25 mouse cellular contexts compared by ENCODE assay signal in the genomic region with DNA sequence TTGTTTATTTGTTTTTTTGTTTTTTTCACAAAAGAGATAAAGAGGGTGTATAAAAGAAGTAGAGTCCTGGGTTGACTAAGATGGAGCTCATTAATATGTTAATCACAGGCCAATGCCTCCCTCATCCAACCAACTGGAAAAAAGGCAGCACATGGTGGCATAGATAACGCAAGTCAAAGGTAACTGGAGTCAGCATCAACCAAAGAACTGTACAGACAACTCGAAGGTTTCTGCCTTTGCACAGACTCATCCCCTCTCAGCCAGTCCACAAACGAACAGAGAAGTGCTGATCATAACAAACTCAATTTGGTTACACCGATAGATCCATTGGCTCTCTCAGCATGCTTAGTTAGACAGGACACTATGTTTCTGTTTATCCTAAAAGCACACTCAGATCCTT. TPM values are rescaled to one million over a fixed set of nuclear protein-coding genes. Genes with fewer than 3 reads are reported as not detected.
DNase-seq lines count a peak whose midpoint lies in the region; ATAC-seq and TF ChIP-seq lines count a peak whose summit lies in the region.
"Had no signal": no experiment of that assay in that cellular context is flagged by ENCODE, and none has a peak within 500 bp of the region (broad histone marks: within the 10 kb centered on the region; RNA-seq: fewer than 3 reads in every experiment).

No protein-coding gene starts in this region.

- peak; percentile 56 for DNase-seq in heart, adult 11 months
- DNase-seq in heart, postnatal 36 days: no peak
- DNase-seq in heart, adult 18-20 months: no peak
- DNase-seq in midbrain, embryonic 11.5 days (ENCODE audit: low spot score, missing footprints): peak; percentile 84
- no peak for DNase-seq in MEL (ENCODE audit: low read depth, low spot score)
- DNase-seq in thymus, postnatal 4 days: no peak
- DNase-seq: adrenal gland, adult 2 months; adrenal gland, postnatal 10 days; adrenal gland, postnatal 25 days; cerebellum, adult 11 months; cerebellum, adult 18-20 months; cerebellum, adult 8-10 months; cerebellum, adult 9-11 months; cerebellum, postnatal 14 days; cerebellum, postnatal 36 days; embryo, embryonic 11 days had no signal

- TF ChIP-seq RAD21 in MEL (IDR thresholded peaks at IDR 0.05; ENCODE audit: low read depth, low read length): no peak

- no peak overlapping the region for H3K27ac ChIP-seq in heart, embryonic 15.5 days
- H3K27ac ChIP-seq in midbrain, embryonic 11.5 days (ENCODE audit: low read depth, low read length): no peak overlapping the region
- H3K27ac ChIP-seq in midbrain, embryonic 16.5 days (ENCODE audit: low read length): no peak overlapping the region
- H3K27ac ChIP-seq in MEL (ENCODE audit: control insufficient read depth, low read depth, low read length): no peak overlapping the region
- H3K27ac ChIP-seq: embryonic facial prominence, embryonic 13.5 days; embryonic facial prominence, embryonic 15.5 days; forebrain, embryonic 10.5 days; forebrain, embryonic 12.5 days had no signal

- ATAC-seq in heart, embryonic 15.5 days (replicated peaks; ENCODE audit: insufficient number of reproducible peaks, insufficient read depth, low FRiP score, low read depth): no peak
- no peak for ATAC-seq in midbrain, embryonic 11.5 days (ENCODE audit: low FRiP score)
- no peak for ATAC-seq in midbrain, embryonic 16.5 days
- ATAC-seq: forebrain, embryonic 14.5 days; forebrain, embryonic 16.5 days had no signal

- no peak for TF ChIP-seq EP300 in MEL (IDR thresholded peaks at IDR 0.05; ENCODE audit: low read depth in 1 of 2, low read length in 2 of 2)

- peaks cover 25% of the 10 kb centered on the region for H3K4me1 ChIP-seq in heart, embryonic 15.5 days (replicated peaks)
- H3K4me1 ChIP-seq in midbrain, embryonic 11.5 days (ENCODE audit: control insufficient read depth, insufficient read depth, low read length): no peaks in the 10 kb centered on the region; the same call in 1 of the 2 replicates
- H3K4me1 ChIP-seq in midbrain, embryonic 16.5 days (ENCODE audit: control insufficient read depth, insufficient read depth, low read length): no peaks in the 10 kb centered on the region
- H3K4me1 ChIP-seq in MEL (ENCODE audit: control insufficient read depth in 1 of 2, insufficient read depth in 2 of 2, low read length in 2 of 2): peaks cover 0 to 4% of the 10 kb centered on the region in 2 experiments; a peak in 3 of 4 replicates
- H3K4me1 ChIP-seq: embryonic facial prominence, embryonic 13.5 days; embryonic facial prominence, embryonic 15.5 days had no signal

- no peak for TF ChIP-seq POLR2A in MEL (IDR thresholded peaks at IDR 0.05; ENCODE audit: control insufficient read depth in 1 of 2, insufficient read depth in 1 of 2, low read depth in 1 of 2, low read length in 2 of 2, poor library complexity in 1 of 2)

- no peaks in the 10 kb centered on the region for H3K27me3 ChIP-seq in heart, embryonic 15.5 days
- H3K27me3 ChIP-seq in midbrain, embryonic 11.5 days (ENCODE audit: control insufficient read depth, insufficient read depth, low read length): no peaks in the 10 kb centered on the region
- no peaks in the 10 kb centered on the region for H3K27me3 ChIP-seq in midbrain, embryonic 16.5 days (ENCODE audit: control insufficient read depth, insufficient read depth, low read depth, low read length)
- no peaks in the 10 kb centered on the region; a peak in 1 of 4 replicates for H3K27me3 ChIP-seq in MEL (ENCODE audit: control insufficient read depth in 1 of 2, insufficient read depth in 2 of 2, low read length in 2 of 2)
- H3K27me3 ChIP-seq: embryonic facial prominence, embryonic 13.5 days; embryonic facial prominence, embryonic 15.5 days; forebrain, embryonic 12.5 days had no signal

- H3K36me3 ChIP-seq in heart, embryonic 15.5 days: no peaks in the 10 kb centered on the region
- H3K36me3 ChIP-seq in midbrain, embryonic 11.5 days (ENCODE audit: control insufficient read depth, insufficient read depth, low read length): no peaks in the 10 kb centered on the region
- no peaks in the 10 kb centered on the region for H3K36me3 ChIP-seq in midbrain, embryonic 16.5 days (ENCODE audit: control insufficient read depth, insufficient read depth, low read length)
- peaks cover 0 to 6% of the 10 kb centered on the region in 2 experiments; a peak in 2 of 4 replicates for H3K36me3 ChIP-seq in MEL (ENCODE audit: control insufficient read depth in 1 of 2, insufficient read depth in 2 of 2, low read length in 2 of 2)
- H3K36me3 ChIP-seq: embryonic facial prominence, embryonic 13.5 days; embryonic facial prominence, embryonic 15.5 days; forebrain, embryonic 10.5 days; forebrain, embryonic 12.5 days had no signal

- no peak overlapping the region for H3K4me3 ChIP-seq in heart, embryonic 15.5 days
- no peak overlapping the region for H3K4me3 ChIP-seq in midbrain, embryonic 11.5 days (ENCODE audit: low read depth, low read length)
- H3K4me3 ChIP-seq in midbrain, embryonic 16.5 days (ENCODE audit: low read depth, low read length): no peak overlapping the region
- no peak overlapping the region for H3K4me3 ChIP-seq in MEL (ENCODE audit: control insufficient read depth in 1 of 2, insufficient read depth in 1 of 2, low read depth in 2 of 2, low read length in 2 of 2)
- H3K4me3 ChIP-seq: embryonic facial prominence, embryonic 13.5 days; embryonic facial prominence, embryonic 15.5 days; erythroblast, embryonic 14.5 days; forebrain, embryonic 10.5 days; forebrain, embryonic 12.5 days had no signal

- 79% methylated on average over 4 of the region's 4 CpGs for WGBS in heart, embryonic 15.5 days
- WGBS in midbrain, embryonic 11.5 days: 62% methylated on average over 4 of the region's 4 CpGs
- 68% methylated on average over 4 of the region's 4 CpGs for WGBS in midbrain, embryonic 16.5 days

- no peaks in the 10 kb centered on the region for H3K9me3 ChIP-seq in heart, embryonic 15.5 days (replicated peaks)
- no peaks in the 10 kb centered on the region for H3K9me3 ChIP-seq in midbrain, embryonic 11.5 days (ENCODE audit: control insufficient read depth, low read length)
- no peaks in the 10 kb centered on the region for H3K9me3 ChIP-seq in midbrain, embryonic 16.5 days (replicated peaks; ENCODE audit: control insufficient read depth, low read length, poor library complexity, severe bottlenecking)
- no peaks in the 10 kb centered on the region for H3K9me3 ChIP-seq in MEL (replicated peaks; ENCODE audit: insufficient read depth, low read length)
- H3K9me3 ChIP-seq: embryonic facial prominence, embryonic 13.5 days; embryonic facial prominence, embryonic 15.5 days; forebrain, embryonic 10.5 days; forebrain, embryonic 12.5 days had no signal

- H3K9ac ChIP-seq in heart, embryonic 15.5 days: no peak overlapping the region
- H3K9ac ChIP-seq in midbrain, embryonic 11.5 days (ENCODE audit: low read length): no peak overlapping the region
- no peak overlapping the region for H3K9ac ChIP-seq in midbrain, embryonic 16.5 days (ENCODE audit: low read depth, low read length)
- H3K9ac ChIP-seq in MEL (ENCODE audit: control insufficient read depth, low read depth, low read length, poor library complexity, severe bottlenecking): no peak overlapping the region
- H3K9ac ChIP-seq: embryonic facial prominence, embryonic 13.5 days; embryonic facial prominence, embryonic 15.5 days; forebrain, embryonic 12.5 days had no signal

- no peaks in the 10 kb centered on the region for H3K79me2 ChIP-seq in MEL (ENCODE audit: control insufficient read depth, insufficient read depth, low read length, poor library complexity)

- intact Hi-C loops in heart, postnatal 36 days (cut with DNase I): loop anchor here (5.0 kb wide), 1 partner anchor 141 kb away; no protein-coding TSS in a partner anchor

- 0 out of 2 replicates have a peak overlapping the region, but pooled peaks have one; percentile 21 for H3K4me2 ChIP-seq in heart, embryonic 15.5 days
- no peak overlapping the region for H3K4me2 ChIP-seq in midbrain, embryonic 11.5 days
- H3K4me2 ChIP-seq in midbrain, embryonic 16.5 days (ENCODE audit: low read length): no peak overlapping the region
- H3K4me2 ChIP-seq: embryonic facial prominence, embryonic 13.5 days; embryonic facial prominence, embryonic 15.5 days; forebrain, embryonic 12.5 days had no signal

- TF ChIP-seq CTCF in MEL (IDR thresholded peaks at IDR 0.05 in 2 of 3, conservative IDR thresholded peaks at IDR 0.05 in 1 of 3; ENCODE audit: control insufficient read depth in 1 of 3, insufficient read depth in 1 of 3, low read depth in 2 of 3, low read length in 3 of 3, poor library complexity in 1 of 3, severe bottlenecking in 1 of 3): no peak

TF ChIP-seq in MEL, 35 proteins besides CTCF, POLR2A, EP300 and RAD21:
- 0 out of 2 replicates have a peak, but pooled peaks have one; percentile 16 for TF ChIP-seq MAX (IDR thresholded peaks at IDR 0.05; ENCODE audit: low read length)
- TF ChIP-seq MEF2A (IDR thresholded peaks at IDR 0.05; ENCODE audit: extremely low read depth, insufficient replicate concordance, low read depth, low read length, poor library complexity, severe bottlenecking): no peak

RNA-seq across cellular contexts. Expression of gene Fryl, which starts 16.8 kb away (rescaled TPM):
- 10 to 100 TPM; 37.6 to 45.2 TPM for total RNA-seq in heart, postnatal 36 days (2021)
- 25.7 and 28.4 TPM in 2 replicates for polyA plus RNA-seq in heart, embryonic 15.5 days (2015; fragmentation: Nextera tagmentation; extraction: Ambion mirVana)
- 10 to 100 TPM; 28.8 to 40.5 TPM for total RNA-seq in heart, adult 18-20 months (2021)
- polyA plus RNA-seq in midbrain, embryonic 11.5 days (2014; fragmentation: Nextera tagmentation; extraction: Ambion mirVana): 39.0 and 42.5 TPM in 2 replicates
- polyA plus RNA-seq in midbrain, embryonic 16.5 days (2015; fragmentation: Nextera tagmentation; extraction: Ambion mirVana): 40.0 and 47.5 TPM in 2 replicates
- 18.8 and 21.5 TPM in 2 replicates for total RNA-seq in MEL (2012; rRNA removed)
- polyA plus RNA-seq in MEL (2012; ENCODE audit: insufficient read depth in 1 of 2, insufficient read length in 2 of 2, low read depth in 1 of 2, low replicate concordance in 2 of 2, missing spikeins in 1 of 2): 100 to 1,000 TPM in 1 of 2 experiments, 10 to 100 TPM in 1; 39.7 to 188 TPM

RNA-seq across cellular contexts. Expression of gene Ociad1, which starts 19.4 kb away (rescaled TPM):
- total RNA-seq in heart, postnatal 36 days (2021): 100 to 1,000 TPM; 241 to 249 TPM
- 237 and 244 TPM in 2 replicates for polyA plus RNA-seq in heart, embryonic 15.5 days (2015; fragmentation: Nextera tagmentation; extraction: Ambion mirVana)
- 100 to 1,000 TPM; 259 to 269 TPM for total RNA-seq in heart, adult 18-20 months (2021)
- 159 and 168 TPM in 2 replicates for polyA plus RNA-seq in midbrain, embryonic 11.5 days (2014; fragmentation: Nextera tagmentation; extraction: Ambion mirVana)
- polyA plus RNA-seq in midbrain, embryonic 16.5 days (2015; fragmentation: Nextera tagmentation; extraction: Ambion mirVana): 361 and 374 TPM in 2 replicates
- total RNA-seq in MEL (2012; rRNA removed): 103 and 110 TPM in 2 replicates
- polyA plus RNA-seq in MEL (2012; ENCODE audit: insufficient read depth in 1 of 2, insufficient read length in 2 of 2, low read depth in 1 of 2, low replicate concordance in 2 of 2, missing spikeins in 1 of 2): 100 to 1,000 TPM in 1 of 2 experiments, not detected in 1; 221 TPM

Comparison
In these comparisons a context has a peak if more than half of its experiments do, and no peak if none do; other contexts are left out.
1. DNase-seq: peak in heart, adult 11 months (single experiment) and midbrain, embryonic 11.5 days (single experiment); none in heart, postnatal 36 days (0 of 2), heart, adult 18-20 months (0 of 2), MEL (single experiment) and thymus, postnatal 4 days (single experiment).